Mouse (Mus musculus) megakaryocyte, adult 5-6 weeks (primary cell): ENCODE measurements around the gene Hyal2. TPM values are rescaled to one million over a fixed set of nuclear protein-coding genes. Genes with fewer than 3 reads are reported as not detected.
"Not testable (repeated sequence)": the region's sequence is repeated elsewhere in the genome, so short reads cannot be mapped to it uniquely, and the experiment has no call there.

ENCODE experiments used
- ATAC-seq: 2 replicates; pipeline ENCODE4 v1.8.0; 2016; ENCODE audit warnings: mild to moderate bottlenecking, inconsistent platforms; ENCODE audit not compliant: poor library complexity, severe bottlenecking
- total RNA-seq, 2 experiments: library from RNA; stranded (forward) in 1 of 2; stranded (reverse) in 1 of 2; fragments of 153-499, 151-499 nt in 1 of 2; fragments of 221-1000, 200-1000 nt in 1 of 2; gene quantifications; 2 replicates each; pipeline versions ENCODE4 v1.2.3 to v1.2.4; 2015 to 2017

The Hyal2 gene
- total RNA-seq, 2 experiments from 2014 or later: 0.56 to 1.0 TPM

- ATAC-seq: no peak
These were observed 22.5 kb upstream of the Hyal2 start for GRCm38 (mm10) chr9:107545199-107545598.

GRCm38 (mm10) chr9:107545602-107546001 lies 22.1 kb upstream of the Hyal2 start:
- ATAC-seq: peak; percentile 19; the same call in 1 of the 2 replicates

GRCm38 (mm10) chr9:107547026-107547425 lies 20.7 kb upstream of the Hyal2 start, which contains the start of gene Zmynd10:
Zmynd10 (plus strand) TSS chr9:107547298.
- ATAC-seq: peak; percentile 45

GRCm38 (mm10) chr9:107547957-107548356 lies 19.8 kb upstream of the Hyal2 start:
- ATAC-seq: 0 out of 2 replicates have a peak, but pooled peaks have one; percentile 3

GRCm38 (mm10) chr9:107548820-107549219 lies 18.9 kb upstream of the Hyal2 start:
- ATAC-seq: no peak

GRCm38 (mm10) chr9:107549297-107550074 lies 18.3 kb upstream of the Hyal2 start:
- no peak for ATAC-seq

GRCm38 (mm10) chr9:107550491-107551116 lies 17.1 kb upstream of the Hyal2 start:
- no peak for ATAC-seq

GRCm38 (mm10) chr9:107551117-107551889 lies 16.4 kb upstream of the Hyal2 start, which contains the start of gene Rassf1:
Rassf1 (plus strand) TSS chr9:107551555.
- ATAC-seq: peak; percentile 25

- no peak for ATAC-seq
These were observed 15.8 kb upstream of the Hyal2 start for GRCm38 (mm10) chr9:107551890-107552355.

GRCm38 (mm10) chr9:107552690-107553393 lies 14.9 kb upstream of the Hyal2 start:
- no peak for ATAC-seq

- ATAC-seq: no peak
These were observed 14.0 kb upstream of the Hyal2 start for GRCm38 (mm10) chr9:107553541-107554318.

- ATAC-seq: peak; percentile 78
These were observed 13.4 kb upstream of the Hyal2 start for GRCm38 (mm10) chr9:107554319-107554825.

GRCm38 (mm10) chr9:107555031-107555457 lies 12.7 kb upstream of the Hyal2 start:
- peak; percentile 31 for ATAC-seq

- ATAC-seq: no peak
These were observed 12.0 kb upstream of the Hyal2 start for GRCm38 (mm10) chr9:107555701-107556100.

- peak; percentile 17; the same call in 1 of the 2 replicates for ATAC-seq
These were observed 11.4 kb upstream of the Hyal2 start for GRCm38 (mm10) chr9:107556346-107556745.

- ATAC-seq: peak; percentile 98
These were observed 4.6 kb upstream of the Hyal2 start, which contains the start of gene Tusc2 for GRCm38 (mm10) chr9:107563029-107563581. Tusc2 (plus strand) TSS chr9:107563255.

GRCm38 (mm10) chr9:107565556-107565955 lies 2.2 kb upstream of the Hyal2 start:
- ATAC-seq: not testable (repeated sequence)

- ATAC-seq: peak; percentile 28; the same call in 1 of the 2 replicates
These were observed 1.6 kb upstream of the Hyal2 start for GRCm38 (mm10) chr9:107566041-107566709.
